Mouse (Mus musculus): Measurements from ENCODE around the gene Cltb. TPM values are rescaled to one million over a fixed set of nuclear protein-coding genes. Genes with fewer than 3 reads are reported as not detected.

Cltb gene
- total and polyA plus RNA-seq, 2 experiments: 19.0 to 51.5 TPM

GRCm38 (mm10) chr13:54610613-54610971, 552 bp downstream of the Cltb start:
- Histone ChIP-seq H3K36me3 (ENCODE audit: control insufficient read depth, insufficient read depth, low read length) (peaks cover 6% of the 10 kb centered on the region; the same call in 1 of the 2 replicates), H3K9ac (ENCODE audit: low read depth, low read length) (peak overlapping the region; percentile 88), H3K79me2 (ENCODE audit: control insufficient read depth, insufficient read depth, low read length) (peaks cover 3% of the 10 kb centered on the region; the same call in 1 of the 2 replicates), H3K4me1 (ENCODE audit: control insufficient read depth, insufficient read depth, low read length) (peaks cover 5% of the 10 kb centered on the region), H3K27ac (replicated peaks; ENCODE audit: insufficient read depth, low read depth, low read length) (peak overlapping the region; percentile 78), H3K27me3 (ENCODE audit: control insufficient read depth, insufficient read depth, low read length) (no peaks in the 10 kb centered on the region), H3K4me3 (ENCODE audit: insufficient read depth, low read depth, low read length) (peak overlapping the region; percentile 91)
- peak; percentile 40 for DNase-seq (ENCODE audit: extremely low read depth, low read depth, low spot score)
- no peak for TF ChIP-seq POLR2A (IDR thresholded peaks at IDR 0.05; ENCODE audit: extremely low read depth, insufficient read depth, low read length)
- TF ChIP-seq CTCF (IDR thresholded peaks at IDR 0.05; ENCODE audit: low read depth, low read length): peak; percentile 23; the same call in 1 of the 2 replicates
- WGBS: 3% methylated on average over 13 of the region's 13 CpGs

DNA sequence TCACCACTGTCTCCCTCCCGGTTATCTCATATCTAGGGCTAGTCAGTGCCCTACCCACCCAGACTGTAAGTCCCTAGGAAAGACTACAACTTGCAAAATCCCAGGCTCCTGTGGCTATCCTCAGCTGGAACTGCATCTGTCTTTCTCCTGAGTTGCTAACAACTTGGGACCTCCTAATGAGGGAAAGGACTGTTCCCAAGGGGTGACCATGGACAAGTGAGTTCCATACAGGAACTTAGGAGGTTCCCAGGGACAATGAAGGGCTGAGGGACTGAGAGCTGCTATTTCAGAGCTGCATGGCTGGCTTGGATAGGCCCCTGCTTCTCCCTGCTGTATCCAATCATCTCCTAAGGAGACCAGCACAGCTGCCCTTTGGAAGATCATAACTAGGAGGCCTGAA, 1.8 kb downstream of the Cltb start:
- Histone ChIP-seq H3K4me3 (ENCODE audit: insufficient read depth, low read depth, low read length) (no peak overlapping the region), H3K27me3 (ENCODE audit: control insufficient read depth, insufficient read depth, low read length) (no peaks in the 10 kb centered on the region), H3K36me3 (ENCODE audit: control insufficient read depth, insufficient read depth, low read length) (peaks cover 6% of the 10 kb centered on the region; the same call in 1 of the 2 replicates), H3K9ac (ENCODE audit: low read depth, low read length) (no peak overlapping the region), H3K79me2 (ENCODE audit: control insufficient read depth, insufficient read depth, low read length) (peaks cover 8% of the 10 kb centered on the region; the same call in 1 of the 2 replicates), H3K4me1 (ENCODE audit: control insufficient read depth, insufficient read depth, low read length) (peaks cover 5% of the 10 kb centered on the region), H3K27ac (replicated peaks; ENCODE audit: insufficient read depth, low read depth, low read length) (no peak overlapping the region)
- WGBS: 50% methylated on average over 1 of the region's 1 CpGs
- DNase-seq (ENCODE audit: extremely low read depth, low read depth, low spot score): no peak
- TF ChIP-seq POLR2A (IDR thresholded peaks at IDR 0.05; ENCODE audit: extremely low read depth, insufficient read depth, low read length): no peak
- no peak for TF ChIP-seq CTCF (IDR thresholded peaks at IDR 0.05; ENCODE audit: low read depth, low read length)

GRCm38 (mm10) chr13:54608666-54609065, 2.5 kb downstream of the Cltb start:
- peaks cover 5% of the 10 kb centered on the region for H3K4me1 ChIP-seq (ENCODE audit: control insufficient read depth, insufficient read depth, low read length)
- H3K9ac ChIP-seq (ENCODE audit: low read depth, low read length): no peak overlapping the region
- H3K27me3 ChIP-seq (ENCODE audit: control insufficient read depth, insufficient read depth, low read length): no peaks in the 10 kb centered on the region
- WGBS: 75% methylated on average over 8 of the region's 8 CpGs
- H3K27ac ChIP-seq (replicated peaks; ENCODE audit: insufficient read depth, low read depth, low read length): no peak overlapping the region
- DNase-seq (ENCODE audit: extremely low read depth, low read depth, low spot score): no peak
- TF ChIP-seq POLR2A (IDR thresholded peaks at IDR 0.05; ENCODE audit: extremely low read depth, insufficient read depth, low read length) (no peak), CTCF (IDR thresholded peaks at IDR 0.05; ENCODE audit: low read depth, low read length) (no peak)
- H3K79me2 ChIP-seq (ENCODE audit: control insufficient read depth, insufficient read depth, low read length): peaks cover 8% of the 10 kb centered on the region; the same call in 1 of the 2 replicates
- peaks cover 6% of the 10 kb centered on the region; the same call in 1 of the 2 replicates for H3K36me3 ChIP-seq (ENCODE audit: control insufficient read depth, insufficient read depth, low read length)
- H3K4me3 ChIP-seq (ENCODE audit: insufficient read depth, low read depth, low read length): no peak overlapping the region

DNA sequence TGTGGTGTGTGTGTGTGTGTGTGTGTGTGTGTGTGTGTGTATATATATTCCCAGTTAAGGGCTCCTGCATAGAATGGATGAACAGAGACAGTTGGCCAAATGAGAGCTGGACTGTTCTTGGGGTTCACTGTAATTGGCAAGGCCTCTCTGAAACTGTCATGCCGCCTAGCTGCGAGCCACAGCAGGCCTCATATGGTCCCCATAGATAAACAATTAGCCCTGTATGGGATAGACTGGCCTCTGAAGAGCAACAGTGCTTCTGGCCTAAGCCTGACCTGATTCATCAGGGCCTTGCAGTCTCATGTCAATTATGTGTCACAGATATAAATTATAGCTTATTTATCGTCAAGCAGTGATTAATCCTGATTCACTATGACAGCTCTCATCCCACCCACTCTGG, 3.1 kb downstream of the Cltb start:
- DNase-seq (ENCODE audit: extremely low read depth, low read depth, low spot score): no peak
- H3K27ac ChIP-seq (replicated peaks; ENCODE audit: insufficient read depth, low read depth, low read length): no peak overlapping the region
- TF ChIP-seq CTCF (IDR thresholded peaks at IDR 0.05; ENCODE audit: low read depth, low read length) (no peak), POLR2A (IDR thresholded peaks at IDR 0.05; ENCODE audit: extremely low read depth, insufficient read depth, low read length) (no peak)
- no peaks in the 10 kb centered on the region for H3K27me3 ChIP-seq (ENCODE audit: control insufficient read depth, insufficient read depth, low read length)
- peaks cover 12% of the 10 kb centered on the region; the same call in 1 of the 2 replicates for H3K79me2 ChIP-seq (ENCODE audit: control insufficient read depth, insufficient read depth, low read length)
- WGBS: 92% methylated on average over 3 of the region's 3 CpGs
- H3K4me1 ChIP-seq (ENCODE audit: control insufficient read depth, insufficient read depth, low read length): peaks cover 5% of the 10 kb centered on the region
- H3K9ac ChIP-seq (ENCODE audit: low read depth, low read length): no peak overlapping the region
- peaks cover 6% of the 10 kb centered on the region; the same call in 1 of the 2 replicates for H3K36me3 ChIP-seq (ENCODE audit: control insufficient read depth, insufficient read depth, low read length)
- H3K4me3 ChIP-seq (ENCODE audit: insufficient read depth, low read depth, low read length): no peak overlapping the region

DNA sequence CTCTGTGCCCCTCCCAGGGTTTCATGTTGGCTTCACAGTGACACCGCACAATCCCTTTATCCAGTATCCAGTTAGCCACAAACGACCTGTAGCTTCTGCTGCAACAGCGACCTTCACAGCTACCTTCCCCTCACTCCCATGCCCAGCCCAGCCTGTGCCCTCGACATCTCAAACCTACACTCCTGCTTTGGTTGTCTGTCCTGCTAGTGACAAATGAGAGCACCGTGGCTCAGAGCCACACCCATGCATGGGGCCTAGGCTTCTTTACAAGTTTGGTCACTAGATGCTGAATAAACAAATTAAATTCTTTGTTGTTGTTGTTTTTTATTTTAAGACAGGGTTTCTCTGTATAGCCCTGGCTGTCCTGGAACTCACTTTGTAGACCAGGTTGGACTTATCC, 3.9 kb downstream of the Cltb start:
- Histone ChIP-seq H3K36me3 (ENCODE audit: control insufficient read depth, insufficient read depth, low read length) (peaks cover 6% of the 10 kb centered on the region; the same call in 1 of the 2 replicates), H3K4me1 (ENCODE audit: control insufficient read depth, insufficient read depth, low read length) (peaks cover 5% of the 10 kb centered on the region), H3K9ac (ENCODE audit: low read depth, low read length) (no peak overlapping the region), H3K27me3 (ENCODE audit: control insufficient read depth, insufficient read depth, low read length) (no peaks in the 10 kb centered on the region), H3K4me3 (ENCODE audit: insufficient read depth, low read depth, low read length) (no peak overlapping the region), H3K27ac (replicated peaks; ENCODE audit: insufficient read depth, low read depth, low read length) (no peak overlapping the region), H3K79me2 (ENCODE audit: control insufficient read depth, insufficient read depth, low read length) (peaks cover 12% of the 10 kb centered on the region; the same call in 1 of the 2 replicates)
- TF ChIP-seq POLR2A (IDR thresholded peaks at IDR 0.05; ENCODE audit: extremely low read depth, insufficient read depth, low read length) (no peak), CTCF (IDR thresholded peaks at IDR 0.05; ENCODE audit: low read depth, low read length) (no peak)
- DNase-seq (ENCODE audit: extremely low read depth, low read depth, low spot score): no peak
- 87% methylated on average over 5 of the region's 5 CpGs for WGBS

DNA sequence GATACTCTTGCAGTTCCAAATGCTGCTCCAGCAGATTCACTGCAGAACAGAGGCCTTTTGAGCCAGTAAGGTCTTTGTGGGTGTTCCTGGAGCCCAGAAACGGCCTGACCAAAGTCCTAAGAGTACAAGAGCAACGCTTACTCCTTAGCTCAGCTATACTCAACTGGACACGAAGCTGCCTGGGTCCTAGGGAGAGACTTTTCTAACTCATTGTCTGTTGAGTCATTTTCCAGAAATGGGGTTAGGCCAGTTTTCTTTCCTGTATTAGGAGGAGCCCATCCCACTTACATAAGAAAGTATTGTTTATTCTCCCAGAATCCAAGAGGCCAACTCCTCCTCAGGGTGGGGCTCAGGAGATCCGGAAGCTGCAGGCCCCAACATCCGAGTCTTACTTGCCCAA, 5.7 kb downstream of the Cltb start:
- TF ChIP-seq POLR2A (IDR thresholded peaks at IDR 0.05; ENCODE audit: extremely low read depth, insufficient read depth, low read length) (no peak), CTCF (IDR thresholded peaks at IDR 0.05; ENCODE audit: low read depth, low read length) (no peak)
- H3K27ac ChIP-seq (replicated peaks; ENCODE audit: insufficient read depth, low read depth, low read length): no peak overlapping the region

More for the DNA sequence above, 5.7 kb downstream of the Cltb start:
- Histone ChIP-seq H3K4me1 (ENCODE audit: control insufficient read depth, insufficient read depth, low read length) (peaks cover 5% of the 10 kb centered on the region), H3K27me3 (ENCODE audit: control insufficient read depth, insufficient read depth, low read length) (no peaks in the 10 kb centered on the region), H3K4me3 (ENCODE audit: insufficient read depth, low read depth, low read length) (no peak overlapping the region), H3K79me2 (ENCODE audit: control insufficient read depth, insufficient read depth, low read length) (peaks cover 12% of the 10 kb centered on the region; the same call in 1 of the 2 replicates), H3K9ac (ENCODE audit: low read depth, low read length) (no peak overlapping the region), H3K36me3 (ENCODE audit: control insufficient read depth, insufficient read depth, low read length) (peaks cover 6% of the 10 kb centered on the region; the same call in 1 of the 2 replicates)
- no peak for DNase-seq (ENCODE audit: extremely low read depth, low read depth, low spot score)
- WGBS: 61% methylated on average over 5 of the region's 5 CpGs

Data from liver, adult 2 months (tissue).